Mouse (Mus musculus) erythroblast, embryonic 14.5 days (primary cell): ENCODE measurements around the gene Cdh8.

Experiments
- GATA1 ChIP-seq: IDR thresholded peaks from 2 replicates; pipeline ENCODE4 v1.6.1; 2012; ENCODE audit warnings: low read length, inconsistent platforms, mixed read lengths
- TAL1 ChIP-seq: IDR thresholded peaks from 3 replicates; pipeline ENCODE4 v1.6.1; 2012; ENCODE audit warnings: low read length, inconsistent platforms, mixed read lengths

- no peak for TF ChIP-seq GATA1
- no peak for TF ChIP-seq TAL1
Measured at GRCm38 (mm10) chr8:99348618-99349017, 67.7 kb downstream of the Cdh8 start.
